Mouse (Mus musculus) lung, postnatal 0 days (tissue): Measurements from ENCODE around the gene Eml3.

Experiments used
- CTCF ChIP-seq: IDR thresholded peaks from 2 replicates; pipeline ENCODE4 v1.5.1; 2016; ENCODE audit warnings: antibody characterized with exemption, mild to moderate bottlenecking
- EP300 ChIP-seq: IDR thresholded peaks from 2 replicates; pipeline ENCODE4 v1.6.1; 2016; ENCODE audit warnings: antibody characterized with exemption, mild to moderate bottlenecking, control low read depth

DNA sequence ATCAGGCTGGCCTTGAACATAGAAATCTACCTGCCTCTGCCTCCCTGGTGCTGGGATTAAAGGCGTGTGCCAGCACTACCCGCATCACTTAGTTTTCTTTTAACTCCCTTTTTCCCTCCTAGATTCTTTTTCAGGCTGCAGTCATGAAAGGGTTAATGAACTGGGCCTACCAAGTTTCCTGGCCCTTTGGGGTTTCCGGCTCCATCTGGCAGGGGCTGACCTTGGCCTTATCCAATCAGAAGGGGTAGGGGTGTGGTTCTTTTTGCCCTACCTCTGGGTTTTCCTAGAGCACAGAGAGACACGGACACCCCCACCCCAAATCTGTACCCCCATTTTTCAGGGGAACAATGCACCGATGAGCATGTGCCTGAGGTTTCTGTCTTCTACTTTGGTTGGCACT is 15.4 kb downstream of the Eml3 start:
- TF ChIP-seq CTCF (no peak), EP300 (no peak)
